Mouse (Mus musculus) intestine, embryonic 15.5 days (tissue): ENCODE data around the gene Lefty1. TPM values are rescaled to one million over a fixed set of nuclear protein-coding genes. Genes with fewer than 3 reads are reported as not detected.
"Not testable (repeated sequence)": the region's sequence is repeated elsewhere in the genome, so short reads cannot be mapped to it uniquely, and the experiment has no call there.

ENCODE experiments used
- ATAC-seq: fragments of 200-750 bp; cut with Nextera tagmentation; 2 replicates; pipeline ENCODE4 v1.8.0; 2017; ENCODE audit warnings: moderate TSS enrichment, moderate library complexity
- H3K27ac ChIP-seq: fragments of 300-500 bp; sonication (generic); 2 replicates; pipeline ENCODE4 v1.5.1; 2015; ENCODE audit warnings: mild to moderate bottlenecking, inconsistent platforms
- H3K27me3 ChIP-seq: fragments of 300-500 bp; sonication (generic); replicated peaks from 2 replicates; pipeline ENCODE4 v1.6.1; 2015; ENCODE audit warnings: inconsistent platforms
- H3K36me3 ChIP-seq: fragments of 300-500 bp; sonication (generic); 2 replicates; pipeline ENCODE4 v1.6.1; 2015; ENCODE audit warnings: inconsistent platforms
- H3K4me1 ChIP-seq: fragments of 300-500 bp; sonication (generic); replicated peaks from 2 replicates; pipeline ENCODE4 v1.6.1; 2015; ENCODE audit warnings: inconsistent platforms
- H3K4me2 ChIP-seq: fragments of 300-500 bp; sonication (generic); replicated peaks from 2 replicates; pipeline ENCODE4 v1.6.1; 2015; ENCODE audit warnings: mild to moderate bottlenecking, inconsistent platforms
- H3K4me3 ChIP-seq: fragments of 300-500 bp; sonication (generic); replicated peaks from 2 replicates; pipeline ENCODE4 v1.5.1; 2015; ENCODE audit warnings: inconsistent platforms
- H3K9ac ChIP-seq: fragments of 300-500 bp; sonication (generic); 2 replicates; pipeline ENCODE4 v1.6.1; 2015; ENCODE audit warnings: inconsistent platforms
- H3K9me3 ChIP-seq: fragments of 300-500 bp; sonication (generic); 2 replicates; pipeline ENCODE4 v1.6.1; 2016; ENCODE audit warnings: inconsistent platforms
- WGBS: fragments of 180-500 bp; shearing (Covaris S2); methylation state at CpG from one replicate; pipeline ENCODE4 v1.1.7; 2015; 5-methylcytosine and 5-hydroxymethylcytosine counted together
- polyA plus RNA-seq: library from polyadenylated mRNA; unstranded; fragments of >200 nt; fragmentation: Nextera tagmentation; extraction: Ambion mirVana; gene quantifications from 2 replicates; pipeline ENCODE4 v1.2.1, GENCODE M21; 2015

Gene Lefty1
- polyA plus RNA-seq, 1 experiment from 2014 or later: 2.2 TPM

GRCm38 (mm10) chr1:180967261-180967660, 32.4 kb downstream of the Lefty1 start:
- no peak overlapping the region for H3K4me2 ChIP-seq
- H3K4me1 ChIP-seq: no peaks in the 10 kb centered on the region
- whole genome bisulfite sequencing: 73% methylated on average over 7 of the region's 7 CpGs
- ATAC-seq: no peak
- no peak overlapping the region for H3K27ac ChIP-seq
- no peaks in the 10 kb centered on the region for H3K27me3 ChIP-seq
- H3K9ac ChIP-seq: no peak overlapping the region
- H3K36me3 ChIP-seq: peaks cover 25% of the 10 kb centered on the region
- no peaks in the 10 kb centered on the region for H3K9me3 ChIP-seq
- H3K4me3 ChIP-seq: no peak overlapping the region

GRCm38 (mm10) chr1:180972941-180973340, 38.1 kb downstream of the Lefty1 start:
- no peak for ATAC-seq
- Histone ChIP-seq H3K36me3 (peaks cover 12% of the 10 kb centered on the region; the same call in 1 of the 2 replicates), H3K27me3 (no peaks in the 10 kb centered on the region), H3K27ac (no peak overlapping the region), H3K4me1 (no peaks in the 10 kb centered on the region), H3K9me3 (no peaks in the 10 kb centered on the region), H3K4me2 (no peak overlapping the region), H3K9ac (no peak overlapping the region), H3K4me3 (no peak overlapping the region)
- WGBS: 82% methylated on average over 10 of the region's 11 CpGs

- no peak overlapping the region for H3K4me3 ChIP-seq
- no peaks in the 10 kb centered on the region for H3K27me3 ChIP-seq
- no peaks in the 10 kb centered on the region for H3K4me1 ChIP-seq
- no peak overlapping the region for H3K9ac ChIP-seq
- H3K9me3 ChIP-seq: no peaks in the 10 kb centered on the region
- H3K4me2 ChIP-seq: no peak overlapping the region
- ATAC-seq: peak; percentile 81
- 0 out of 2 replicates have a peak, but pooled peaks cover 4% of the 10 kb centered on the region for H3K36me3 ChIP-seq
- 58% methylated on average over 14 of the region's 14 CpGs for WGBS
- H3K27ac ChIP-seq: no peak overlapping the region
Observed at GRCm38 (mm10) chr1:180974126-180974746, 39.4 kb downstream of the Lefty1 start.

GRCm38 (mm10) chr1:180976110-180976679, 41.4 kb downstream of the Lefty1 start:
- H3K4me1 ChIP-seq: no peaks in the 10 kb centered on the region
- H3K4me2 ChIP-seq: no peak overlapping the region
- 62% methylated on average over 4 of the region's 4 CpGs for WGBS
- no peaks in the 10 kb centered on the region for H3K9me3 ChIP-seq
- no peak for ATAC-seq
- H3K27me3 ChIP-seq: no peaks in the 10 kb centered on the region
- no peak overlapping the region for H3K27ac ChIP-seq
- no peak overlapping the region for H3K4me3 ChIP-seq
- no peak overlapping the region for H3K9ac ChIP-seq
- 0 out of 2 replicates have a peak, but pooled peaks cover 4% of the 10 kb centered on the region for H3K36me3 ChIP-seq

- no peak overlapping the region for H3K4me3 ChIP-seq
- H3K9ac ChIP-seq: no peak overlapping the region
- 81% methylated on average over 24 of the region's 24 CpGs for WGBS
- no peaks in the 10 kb centered on the region for H3K4me1 ChIP-seq
- no peak for ATAC-seq
- H3K4me2 ChIP-seq: no peak overlapping the region
- H3K36me3 ChIP-seq: 0 out of 2 replicates have a peak, but pooled peaks cover 2% of the 10 kb centered on the region
- H3K27ac ChIP-seq: no peak overlapping the region
- H3K9me3 ChIP-seq: no peaks in the 10 kb centered on the region
- no peaks in the 10 kb centered on the region for H3K27me3 ChIP-seq
Observed at GRCm38 (mm10) chr1:180979484-180980251, 44.8 kb downstream of the Lefty1 start.

GRCm38 (mm10) chr1:180980464-180980863, 45.6 kb downstream of the Lefty1 start:
- 77% methylated on average over 2 of the region's 2 CpGs for WGBS
- no peak overlapping the region for H3K4me2 ChIP-seq
- no peak for ATAC-seq

GRCm38 (mm10) chr1:180981298-180982046, 46.6 kb downstream of the Lefty1 start:
- not testable (repeated sequence) for H3K4me2 ChIP-seq, H3K9ac ChIP-seq, H3K9me3 ChIP-seq, H3K27ac ChIP-seq, H3K4me3 ChIP-seq, H3K27me3 ChIP-seq, H3K36me3 ChIP-seq, H3K4me1 ChIP-seq
- peak; percentile 93 for ATAC-seq
- 68% methylated on average over 7 of the region's 7 CpGs for WGBS

More at GRCm38 (mm10) chr1:180980464-180980863, 45.6 kb downstream of the Lefty1 start:
- H3K4me3 ChIP-seq: no peak overlapping the region
- H3K27ac ChIP-seq: no peak overlapping the region
- no peaks in the 10 kb centered on the region for H3K9me3 ChIP-seq
- H3K4me1 ChIP-seq: no peaks in the 10 kb centered on the region
- no peaks in the 10 kb centered on the region for H3K36me3 ChIP-seq
- no peaks in the 10 kb centered on the region for H3K27me3 ChIP-seq
- no peak overlapping the region for H3K9ac ChIP-seq

- WGBS: 91% methylated on average over 8 of the region's 8 CpGs
- H3K27me3 ChIP-seq: no peaks in the 10 kb centered on the region
- H3K4me2 ChIP-seq: no peak overlapping the region
- no peaks in the 10 kb centered on the region for H3K9me3 ChIP-seq
- ATAC-seq: no peak
- H3K9ac ChIP-seq: no peak overlapping the region
- no peaks in the 10 kb centered on the region for H3K4me1 ChIP-seq
- H3K27ac ChIP-seq: no peak overlapping the region
- H3K4me3 ChIP-seq: no peak overlapping the region
- no peaks in the 10 kb centered on the region for H3K36me3 ChIP-seq
Observed at GRCm38 (mm10) chr1:180986701-180987100, 51.9 kb downstream of the Lefty1 start.

- Histone ChIP-seq H3K27me3 (no peaks in the 10 kb centered on the region), H3K36me3 (no peaks in the 10 kb centered on the region), H3K27ac (no peak overlapping the region), H3K9ac (no peak overlapping the region), H3K4me1 (no peaks in the 10 kb centered on the region), H3K9me3 (no peaks in the 10 kb centered on the region), H3K4me3 (no peak overlapping the region), H3K4me2 (no peak overlapping the region)
- no peak; the same call in 1 of the 2 replicates for ATAC-seq
- WGBS: under 1% methylated on average over 9 of the region's 9 CpGs
Observed at GRCm38 (mm10) chr1:180987759-180988158, 52.9 kb downstream of the Lefty1 start.

Other genes with a start within 250 kb of the Lefty1 start
- 0.19 and 0.24 TPM in 2 replicates for gene Mixl1, start 238.0 kb upstream of the Lefty1 start, polyA plus RNA-seq
- gene Acbd3, start 209.0 kb upstream of the Lefty1 start, polyA plus RNA-seq: 18.8 and 20.0 TPM in 2 replicates
- 1,771 and 1,977 TPM in 2 replicates for gene H3f3a, start 121.1 kb upstream of the Lefty1 start, polyA plus RNA-seq
- gene Sde2, start 83.9 kb upstream of the Lefty1 start, polyA plus RNA-seq: 31.5 and 31.7 TPM in 2 replicates
- gene Lefty2, start 41.9 kb upstream of the Lefty1 start, polyA plus RNA-seq: 0.05 and 0.09 TPM in 2 replicates
- 71.4 and 82.4 TPM in 2 replicates for gene Pycr2, start 30.7 kb upstream of the Lefty1 start, polyA plus RNA-seq
- gene Tmem63a, start 7.3 kb downstream of the Lefty1 start, polyA plus RNA-seq: 15.0 and 15.8 TPM in 2 replicates
- gene Ephx1, start 85.9 kb downstream of the Lefty1 start, polyA plus RNA-seq: 3.6 and 4.0 TPM in 2 replicates
- gene 9130409I23Rik, start 116.2 kb downstream of the Lefty1 start, polyA plus RNA-seq: not detected in 2 replicates
- gene Nvl, start 209.2 kb downstream of the Lefty1 start, polyA plus RNA-seq: 23.4 and 24.4 TPM in 2 replicates
- gene Cnih4, start 209.7 kb downstream of the Lefty1 start, polyA plus RNA-seq: 134 and 147 TPM in 2 replicates